Mouse (Mus musculus): ENCODE results near the gene 1700016D06Rik. TPM values are rescaled to one million over a fixed set of nuclear protein-coding genes. Genes with fewer than 3 reads are reported as not detected.

The 1700016D06Rik gene
- polyA plus RNA-seq, 1 experiment from 2014 or later, result not detected

DNA sequence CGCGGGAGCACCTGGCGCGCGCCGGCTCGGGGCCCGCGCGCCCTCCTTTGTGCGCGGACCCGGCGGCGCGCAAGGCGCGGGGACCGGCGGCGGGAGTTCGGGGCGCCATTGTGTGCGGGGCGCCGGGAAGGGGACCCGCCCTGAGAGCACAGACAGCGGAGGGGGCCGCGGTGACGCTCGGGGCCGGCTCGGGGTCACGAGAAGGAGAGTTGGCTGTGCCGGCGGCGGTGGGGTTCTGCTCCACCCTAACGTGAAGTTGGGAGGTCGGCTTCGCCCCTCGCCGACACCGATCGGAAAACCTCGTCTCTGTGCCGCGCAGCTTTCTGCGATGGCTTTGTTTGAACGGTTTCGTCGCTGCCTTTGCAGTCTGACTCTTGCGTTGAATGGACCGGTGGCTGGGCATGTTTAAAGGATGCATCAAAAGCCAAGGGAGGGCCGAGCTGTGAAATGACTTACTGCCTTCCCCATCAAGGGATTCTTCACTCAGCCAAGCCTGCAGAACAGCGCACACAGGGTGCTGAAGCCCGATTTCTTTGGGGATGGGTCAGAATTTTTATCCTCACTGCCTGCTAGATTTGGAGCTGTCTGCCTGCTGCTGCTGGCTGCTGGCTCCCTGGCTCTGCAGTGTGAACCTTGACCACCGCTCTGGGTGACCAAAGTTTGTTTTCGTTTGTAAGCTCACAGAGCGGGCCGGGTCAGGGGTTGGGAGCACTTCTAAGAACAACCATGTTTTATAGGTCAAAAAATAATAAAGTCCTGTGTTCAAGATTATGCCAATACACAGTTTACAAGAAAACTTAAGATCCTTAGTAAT is 27.8 kb upstream of the 1700016D06Rik start:
- H3K4me1 ChIP-seq (replicated peaks; ENCODE audit: control insufficient read depth, insufficient read depth, low read length), result 0 out of 2 replicates have a peak, but pooled peaks cover 3% of the 10 kb centered on the region
- peak overlapping the region; percentile 53 for H3K9ac ChIP-seq (ENCODE audit: low read length)
- 2% methylated on average over 58 of the region's 61 CpGs for WGBS
- H3K4me2 ChIP-seq (ENCODE audit: low read depth, low read length), result peak overlapping the region; percentile 96
- peaks cover 59% of the 10 kb centered on the region for H3K27me3 ChIP-seq (ENCODE audit: control insufficient read depth, insufficient read depth, low read depth, low read length)
- no peak overlapping the region for H3K27ac ChIP-seq (ENCODE audit: low read length)
- ATAC-seq (ENCODE audit: low read depth), result peak; percentile 41; the same call in 1 of the 2 replicates
- no peaks in the 10 kb centered on the region for H3K36me3 ChIP-seq (ENCODE audit: control insufficient read depth, insufficient read depth, low read length)
- H3K4me3 ChIP-seq (ENCODE audit: low read length), result peak overlapping the region; percentile 64
- no peaks in the 10 kb centered on the region for H3K9me3 ChIP-seq (ENCODE audit: control insufficient read depth, low read length)

DNA sequence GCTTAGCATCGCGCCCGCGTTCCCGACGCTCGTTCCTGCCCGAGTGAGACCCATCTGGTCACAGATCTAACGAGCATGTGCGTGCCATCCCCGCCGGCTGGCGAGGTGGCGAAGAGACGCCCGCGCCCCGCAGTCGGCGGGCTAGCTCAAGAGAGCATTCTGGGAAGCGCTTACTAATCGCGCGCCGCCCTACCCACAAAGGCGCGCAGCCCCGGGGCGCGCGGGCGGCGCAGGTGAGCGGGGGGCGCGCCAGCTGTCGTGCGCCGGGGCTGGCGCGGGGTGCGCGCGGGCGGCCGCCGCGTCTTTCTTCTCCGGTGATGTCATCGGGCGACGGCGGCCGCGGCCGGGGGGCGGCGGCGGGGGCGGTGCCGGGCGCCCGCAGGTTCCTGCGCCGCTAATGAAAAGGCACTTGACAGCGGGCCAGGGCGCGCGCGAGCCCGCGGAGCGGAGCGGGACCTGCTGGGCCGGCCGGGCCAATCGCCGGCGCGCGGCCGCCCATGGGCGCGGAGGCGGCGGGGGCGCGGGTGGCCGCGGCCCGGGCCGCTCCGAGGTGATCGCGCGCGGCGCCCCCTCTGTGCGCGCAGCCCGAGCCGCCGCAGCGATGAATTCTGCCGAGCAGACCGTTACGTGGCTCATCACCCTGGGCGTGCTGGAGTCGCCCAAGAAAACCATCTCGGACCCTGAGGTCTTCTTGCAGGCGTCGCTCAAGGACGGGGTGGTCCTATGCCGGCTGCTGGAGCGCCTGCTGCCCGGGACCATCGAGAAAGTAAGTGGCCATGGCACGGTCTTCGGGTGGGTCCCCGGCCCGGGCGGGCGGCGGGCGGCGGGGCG is 27.0 kb upstream of the 1700016D06Rik start, which contains the start of gene Arhgef7:
Gene Arhgef7, plus strand, starts transcription at position 71 of the 831 bp plus-strand sequence.
- Histone ChIP-seq H3K9me3 (ENCODE audit: control insufficient read depth, low read length) (no peaks in the 10 kb centered on the region), H3K4me2 (ENCODE audit: low read depth, low read length) (peak within 1 kb of the TSS; percentile 96), H3K36me3 (ENCODE audit: control insufficient read depth, insufficient read depth, low read length) (no peaks in the 10 kb centered on the region), H3K27ac (ENCODE audit: low read length) (no peak within 1 kb of the TSS), H3K4me1 (replicated peaks; ENCODE audit: control insufficient read depth, insufficient read depth, low read length) (0 out of 2 replicates have a peak, but pooled peaks cover 3% of the 10 kb centered on the region), H3K9ac (ENCODE audit: low read length) (peak within 1 kb of the TSS; percentile 53), H3K4me3 (ENCODE audit: low read length) (peak within 1 kb of the TSS; percentile 64), H3K27me3 (ENCODE audit: control insufficient read depth, insufficient read depth, low read depth, low read length) (peaks cover 62% of the 10 kb centered on the region)
- under 1% methylated on average over 96 of the region's 127 CpGs for WGBS
- peak; percentile 65 for ATAC-seq (ENCODE audit: low read depth)

DNA sequence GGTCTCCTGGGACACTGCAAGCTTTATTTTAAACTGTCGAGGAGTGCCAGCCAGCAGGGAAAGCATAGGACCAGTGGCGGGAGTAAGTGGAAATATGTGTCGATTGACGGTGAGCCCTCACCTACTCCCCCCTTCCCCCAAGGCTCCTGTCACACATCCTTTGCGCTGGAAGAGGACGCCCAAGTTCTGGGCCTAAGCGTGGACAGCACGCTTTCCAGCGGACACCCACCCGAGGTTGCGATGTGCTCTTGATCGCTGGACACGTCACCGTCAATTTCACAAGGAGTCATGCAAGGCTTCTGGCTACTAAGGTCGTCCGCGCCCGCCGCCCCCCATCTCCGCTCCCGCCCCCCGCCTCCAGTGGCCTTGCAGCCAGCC is 26.4 kb upstream of the 1700016D06Rik start:
- ATAC-seq (ENCODE audit: low read depth), result no peak
- Histone ChIP-seq H3K4me2 (ENCODE audit: low read depth, low read length) (peak overlapping the region; percentile 96), H3K9me3 (ENCODE audit: control insufficient read depth, low read length) (no peaks in the 10 kb centered on the region), H3K4me1 (replicated peaks; ENCODE audit: control insufficient read depth, insufficient read depth, low read length) (0 out of 2 replicates have a peak, but pooled peaks cover 3% of the 10 kb centered on the region), H3K9ac (ENCODE audit: low read length) (peak overlapping the region; percentile 53), H3K27ac (ENCODE audit: low read length) (no peak overlapping the region), H3K4me3 (ENCODE audit: low read length) (peak overlapping the region; percentile 64), H3K27me3 (ENCODE audit: control insufficient read depth, insufficient read depth, low read depth, low read length) (peaks cover 62% of the 10 kb centered on the region), H3K36me3 (ENCODE audit: control insufficient read depth, insufficient read depth, low read length) (no peaks in the 10 kb centered on the region)
- WGBS, result 3% methylated on average over 21 of the region's 22 CpGs

DNA sequence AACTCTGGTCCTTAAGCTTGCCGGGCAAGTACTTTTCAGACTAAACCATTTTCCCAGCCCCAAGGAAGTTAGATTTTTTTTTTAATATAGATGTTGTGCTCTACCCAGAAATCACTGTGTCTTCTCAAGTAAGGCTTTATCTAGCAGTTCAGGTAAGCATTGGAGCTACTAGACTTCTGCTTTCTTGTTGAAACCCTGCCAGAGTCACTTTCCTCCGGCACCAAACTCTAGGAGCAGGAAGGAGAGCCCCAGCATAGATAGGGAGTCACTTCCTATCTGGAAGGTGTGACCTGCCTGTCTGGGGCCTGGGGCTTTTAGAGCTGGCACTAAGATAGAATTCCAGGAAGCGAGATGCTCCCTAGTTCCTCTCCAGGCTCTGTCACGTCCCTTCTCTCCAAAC is 16.3 kb upstream of the 1700016D06Rik start:
- Histone ChIP-seq H3K9ac (ENCODE audit: low read length) (no peak overlapping the region), H3K27me3 (ENCODE audit: control insufficient read depth, insufficient read depth, low read depth, low read length) (no peaks in the 10 kb centered on the region; the same call in 1 of the 2 replicates), H3K4me2 (ENCODE audit: low read depth, low read length) (no peak overlapping the region), H3K4me3 (ENCODE audit: low read length) (no peak overlapping the region), H3K4me1 (replicated peaks; ENCODE audit: control insufficient read depth, insufficient read depth, low read length) (no peaks in the 10 kb centered on the region), H3K36me3 (ENCODE audit: control insufficient read depth, insufficient read depth, low read length) (no peaks in the 10 kb centered on the region), H3K27ac (ENCODE audit: low read length) (no peak overlapping the region), H3K9me3 (ENCODE audit: control insufficient read depth, low read length) (no peaks in the 10 kb centered on the region)
- ATAC-seq (ENCODE audit: low read depth), result no peak
- WGBS, result 61% methylated on average over 4 of the region's 4 CpGs

DNA sequence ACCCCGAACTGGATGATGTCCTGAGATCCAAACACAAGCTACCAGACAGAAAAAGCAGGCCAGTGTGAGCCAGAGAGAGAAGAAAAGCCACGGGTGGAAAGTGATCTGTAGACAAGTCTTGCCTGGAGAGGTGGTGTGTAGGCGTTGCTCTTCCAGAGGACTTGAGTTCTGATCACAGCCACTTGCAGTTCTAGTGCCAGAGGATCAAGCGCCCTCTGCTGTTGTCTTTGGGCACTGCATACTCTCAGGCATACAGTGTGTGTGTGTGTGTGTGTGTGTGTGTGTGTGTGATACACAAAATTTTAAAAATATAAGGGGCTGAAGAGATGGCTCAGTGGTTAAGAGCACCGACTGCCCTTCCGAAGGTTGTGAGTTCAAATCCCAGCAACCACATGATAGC is 11.4 kb upstream of the 1700016D06Rik start:
- H3K9ac ChIP-seq (ENCODE audit: low read length), result no peak overlapping the region
- H3K9me3 ChIP-seq (ENCODE audit: control insufficient read depth, low read length), result no peaks in the 10 kb centered on the region
- H3K27me3 ChIP-seq (ENCODE audit: control insufficient read depth, insufficient read depth, low read depth, low read length), result no peaks in the 10 kb centered on the region
- H3K27ac ChIP-seq (ENCODE audit: low read length), result no peak overlapping the region
- H3K4me1 ChIP-seq (replicated peaks; ENCODE audit: control insufficient read depth, insufficient read depth, low read length), result no peaks in the 10 kb centered on the region
- no peak overlapping the region for H3K4me2 ChIP-seq (ENCODE audit: low read depth, low read length)
- WGBS, result 77% methylated on average over 6 of the region's 6 CpGs
- H3K4me3 ChIP-seq (ENCODE audit: low read length), result no peak overlapping the region
- no peak for ATAC-seq (ENCODE audit: low read depth)
- no peaks in the 10 kb centered on the region for H3K36me3 ChIP-seq (ENCODE audit: control insufficient read depth, insufficient read depth, low read length)

DNA sequence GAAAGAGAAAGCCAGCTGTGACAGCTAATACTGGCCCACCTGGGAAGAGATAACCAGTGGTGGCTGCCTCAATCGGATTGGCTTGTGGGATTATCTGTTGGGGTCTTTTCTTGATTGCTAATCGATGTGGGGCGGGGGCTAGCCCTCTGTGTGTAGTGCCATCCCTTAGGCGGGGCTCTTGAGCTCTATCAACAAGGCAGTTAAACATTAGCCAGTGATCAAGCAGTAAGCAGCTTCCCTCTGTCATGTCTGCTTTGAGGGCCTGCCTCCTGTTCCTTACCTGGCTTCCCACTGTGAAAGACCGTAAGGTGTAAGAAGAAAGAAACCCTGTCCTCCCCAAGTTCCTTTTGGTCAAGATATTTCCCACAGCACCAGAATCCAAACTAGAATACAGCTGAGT is 9.6 kb upstream of the 1700016D06Rik start:
- WGBS, result 45% methylated on average over 5 of the region's 5 CpGs
- H3K27ac ChIP-seq (ENCODE audit: low read length), result no peak overlapping the region; the same call in 1 of the 2 replicates

DNA sequence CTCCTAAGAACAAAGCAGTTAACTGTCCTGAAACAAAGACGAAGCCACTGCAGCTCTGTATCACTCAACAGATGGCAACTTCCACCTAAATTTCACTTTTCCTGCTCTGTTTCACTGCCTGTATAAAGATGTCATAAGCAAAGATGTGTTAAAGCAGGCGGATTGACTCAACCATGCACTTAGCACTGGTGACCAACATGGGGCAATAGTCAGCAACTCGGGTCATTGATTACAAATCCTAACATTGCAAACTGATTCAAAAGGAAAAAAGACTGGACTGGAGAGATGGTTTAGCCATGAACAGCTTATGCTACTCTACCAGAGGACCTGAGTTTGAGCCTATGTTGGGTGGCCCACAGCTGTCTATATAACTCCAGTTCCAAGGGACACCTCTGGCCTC is 8.7 kb upstream of the 1700016D06Rik start:
- 66% methylated on average over 3 of the region's 3 CpGs for WGBS
- Histone ChIP-seq H3K27ac (ENCODE audit: low read length) (no peak overlapping the region), H3K36me3 (ENCODE audit: control insufficient read depth, insufficient read depth, low read length) (no peaks in the 10 kb centered on the region), H3K4me1 (replicated peaks; ENCODE audit: control insufficient read depth, insufficient read depth, low read length) (no peaks in the 10 kb centered on the region), H3K4me2 (ENCODE audit: low read depth, low read length) (no peak overlapping the region), H3K9me3 (ENCODE audit: control insufficient read depth, low read length) (no peaks in the 10 kb centered on the region), H3K9ac (ENCODE audit: low read length) (no peak overlapping the region), H3K4me3 (ENCODE audit: low read length) (no peak overlapping the region), H3K27me3 (ENCODE audit: control insufficient read depth, insufficient read depth, low read depth, low read length) (no peaks in the 10 kb centered on the region)
- ATAC-seq (ENCODE audit: low read depth), result no peak

More for the DNA sequence above, 9.6 kb upstream of the 1700016D06Rik start:
- no peak overlapping the region for H3K4me2 ChIP-seq (ENCODE audit: low read depth, low read length)
- ATAC-seq (ENCODE audit: low read depth), result no peak
- no peak overlapping the region for H3K9ac ChIP-seq (ENCODE audit: low read length)
- no peak overlapping the region for H3K4me3 ChIP-seq (ENCODE audit: low read length)
- H3K36me3 ChIP-seq (ENCODE audit: control insufficient read depth, insufficient read depth, low read length), result no peaks in the 10 kb centered on the region
- H3K4me1 ChIP-seq (replicated peaks; ENCODE audit: control insufficient read depth, insufficient read depth, low read length), result no peaks in the 10 kb centered on the region
- no peaks in the 10 kb centered on the region for H3K9me3 ChIP-seq (ENCODE audit: control insufficient read depth, low read length)
- no peaks in the 10 kb centered on the region for H3K27me3 ChIP-seq (ENCODE audit: control insufficient read depth, insufficient read depth, low read depth, low read length)

DNA sequence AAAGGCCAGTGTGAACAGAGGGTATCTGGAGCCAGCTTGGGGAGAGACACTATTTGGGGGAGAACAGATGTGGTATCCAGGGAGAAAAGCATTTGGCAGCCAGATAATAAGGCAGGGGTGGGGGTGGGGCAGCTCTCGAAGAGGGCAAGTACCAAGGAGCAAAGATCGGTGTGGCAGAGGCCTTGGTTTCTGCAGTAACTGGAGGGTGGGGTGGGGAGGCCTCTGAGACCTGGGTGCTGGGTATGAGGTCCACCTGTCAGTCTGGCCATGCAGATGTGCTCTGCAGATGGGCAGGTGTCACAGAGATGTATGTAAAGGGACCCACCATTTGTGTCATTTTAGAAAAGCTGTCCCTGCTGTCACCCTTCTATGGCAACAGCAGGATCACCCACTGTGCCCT is 8.0 kb upstream of the 1700016D06Rik start:
- no peak overlapping the region for H3K4me3 ChIP-seq (ENCODE audit: low read length)
- no peaks in the 10 kb centered on the region for H3K9me3 ChIP-seq (ENCODE audit: control insufficient read depth, low read length)
- WGBS, result 43% methylated on average over 2 of the region's 2 CpGs
- H3K27ac ChIP-seq (ENCODE audit: low read length), result no peak overlapping the region
- no peak overlapping the region for H3K9ac ChIP-seq (ENCODE audit: low read length)
- no peak for ATAC-seq (ENCODE audit: low read depth)
- H3K36me3 ChIP-seq (ENCODE audit: control insufficient read depth, insufficient read depth, low read length), result no peaks in the 10 kb centered on the region
- no peaks in the 10 kb centered on the region for H3K4me1 ChIP-seq (replicated peaks; ENCODE audit: control insufficient read depth, insufficient read depth, low read length)
- H3K4me2 ChIP-seq (ENCODE audit: low read depth, low read length), result no peak overlapping the region
- no peaks in the 10 kb centered on the region for H3K27me3 ChIP-seq (ENCODE audit: control insufficient read depth, insufficient read depth, low read depth, low read length)

DNA sequence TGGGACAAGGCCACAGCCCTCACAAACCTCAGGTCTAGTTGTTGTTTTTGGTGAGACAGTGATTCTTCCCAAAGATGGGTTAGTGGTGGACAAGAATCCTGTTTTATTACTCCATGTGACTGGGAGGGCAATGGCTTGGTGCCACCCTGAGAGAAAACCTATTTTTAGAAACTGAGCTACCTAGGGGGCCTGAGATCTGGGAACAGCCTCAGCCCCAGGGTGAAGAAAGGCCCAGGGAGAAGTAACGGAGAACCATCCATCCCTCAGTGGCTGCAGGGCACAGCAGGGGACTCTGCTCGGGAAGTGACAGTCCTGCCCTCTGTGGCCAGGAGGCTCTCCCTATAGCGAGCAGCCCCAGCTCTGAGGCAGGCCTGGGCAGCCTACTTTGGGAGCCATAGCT is 6.8 kb upstream of the 1700016D06Rik start:
- no peaks in the 10 kb centered on the region for H3K36me3 ChIP-seq (ENCODE audit: control insufficient read depth, insufficient read depth, low read length)
- no peak overlapping the region for H3K4me2 ChIP-seq (ENCODE audit: low read depth, low read length)
- no peaks in the 10 kb centered on the region for H3K4me1 ChIP-seq (replicated peaks; ENCODE audit: control insufficient read depth, insufficient read depth, low read length)
- H3K9me3 ChIP-seq (ENCODE audit: control insufficient read depth, low read length), result no peaks in the 10 kb centered on the region
- no peak overlapping the region for H3K4me3 ChIP-seq (ENCODE audit: low read length)
- no peak overlapping the region for H3K27ac ChIP-seq (ENCODE audit: low read length)
- no peaks in the 10 kb centered on the region for H3K27me3 ChIP-seq (ENCODE audit: control insufficient read depth, insufficient read depth, low read depth, low read length)
- no peak for ATAC-seq (ENCODE audit: low read depth)
- 0 out of 2 replicates have a peak overlapping the region, but pooled peaks have one; percentile 24 for H3K9ac ChIP-seq (ENCODE audit: low read length)
- WGBS, result 34% methylated on average over 3 of the region's 3 CpGs
